Mouse (Mus musculus): ENCODE data around the gene Hnrnpab.

Gene Hnrnpab

GRCm38 (mm10) chr11:51565951-51566350 lies 40.7 kb downstream of the Hnrnpab start:
- DNase-seq (ENCODE audit: low read depth, low spot score), result no peak

DNA sequence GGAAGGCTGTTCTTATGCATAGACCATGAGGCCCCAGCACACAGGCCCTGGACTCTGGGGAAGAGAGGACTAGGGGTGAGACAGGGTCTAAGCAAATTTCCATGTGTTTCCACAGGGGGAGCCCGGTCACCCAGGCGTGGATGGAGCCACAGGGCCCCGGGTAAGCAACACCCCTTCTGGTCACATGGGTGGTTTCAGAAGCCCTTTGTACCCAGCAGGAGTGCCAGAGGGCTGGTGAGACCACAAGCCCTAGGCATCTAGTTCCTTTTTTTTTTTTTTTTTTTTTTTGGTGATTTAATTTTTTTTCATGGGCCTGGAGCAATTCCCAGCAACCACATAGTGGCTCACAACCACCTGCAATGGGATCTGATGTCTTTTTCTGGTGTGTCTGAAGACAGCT lies 41.6 kb downstream of the Hnrnpab start:
- no peak for DNase-seq (ENCODE audit: low read depth, low spot score)

DNA sequence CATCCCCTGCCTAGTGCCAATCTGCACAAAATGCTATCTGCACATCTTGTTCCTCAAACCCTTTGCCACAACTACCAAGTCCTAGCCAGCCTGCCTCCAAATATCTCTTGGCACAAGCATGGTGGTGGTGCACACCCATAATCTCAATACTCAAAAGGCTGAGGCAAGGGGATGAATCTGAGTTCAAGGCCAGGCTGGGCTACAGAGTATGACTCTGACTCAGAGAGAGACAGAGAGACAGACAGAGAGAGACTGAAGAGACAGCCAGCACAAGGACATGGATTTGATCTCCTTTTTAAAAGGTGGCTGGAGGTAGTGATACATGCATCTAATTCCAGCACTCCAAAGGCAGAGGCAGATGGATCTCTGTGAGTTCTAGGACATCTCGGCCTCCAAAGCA lies 43.4 kb downstream of the Hnrnpab start:
- no peak for DNase-seq (ENCODE audit: low read depth, low spot score)

DNA sequence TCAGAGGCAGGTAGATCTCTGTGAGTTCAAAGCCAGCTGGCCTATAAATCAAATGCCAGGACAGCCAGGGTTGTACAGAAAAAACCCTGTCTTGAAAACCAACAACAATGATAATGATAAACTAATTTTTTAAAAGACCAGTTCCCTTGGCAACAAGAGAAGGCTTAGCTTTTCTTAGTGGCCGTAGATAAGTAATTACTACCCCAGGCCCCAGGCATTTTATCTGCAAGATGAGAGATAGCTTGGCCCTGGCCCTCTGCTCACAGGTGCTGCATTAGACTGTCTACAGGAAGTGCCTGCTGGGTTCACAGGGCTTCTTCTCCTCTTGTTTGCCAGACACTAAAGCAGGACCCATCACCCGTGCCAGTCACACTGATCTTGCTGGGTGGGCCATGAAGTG lies 51.6 kb downstream of the Hnrnpab start:
- DNase-seq (ENCODE audit: low read depth, low spot score), result no peak

GRCm38 (mm10) chr11:51554590-51554989 lies 52.1 kb downstream of the Hnrnpab start:
- DNase-seq (ENCODE audit: low read depth, low spot score), result no peak

GRCm38 (mm10) chr11:51552091-51552490 lies 54.6 kb downstream of the Hnrnpab start:
- no peak for DNase-seq (ENCODE audit: low read depth, low spot score)

DNA sequence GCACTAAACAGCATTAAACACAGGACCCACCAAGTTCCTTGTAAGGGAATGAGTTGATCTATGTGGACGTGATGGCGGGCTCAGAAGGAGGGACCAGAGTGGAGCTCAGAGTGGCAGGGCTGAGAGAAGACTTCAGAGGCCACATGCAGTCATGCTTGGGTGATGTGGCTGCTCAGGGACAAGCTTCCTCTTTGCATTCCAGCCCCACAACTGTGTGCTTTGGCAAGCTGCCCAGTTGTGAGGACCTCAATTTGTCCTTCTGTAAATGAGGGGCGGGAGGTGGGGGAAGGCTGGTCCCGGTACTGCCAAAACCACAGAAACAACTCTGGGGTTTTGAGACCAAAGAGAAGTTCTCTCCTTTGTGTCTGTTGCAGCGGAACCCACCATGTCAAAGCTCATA lies 55.4 kb downstream of the Hnrnpab start:
- DNase-seq (ENCODE audit: low read depth, low spot score), result no peak
